Mouse (Mus musculus) c-Kit-positive CD71-negative TER-119-negative erythroid progenitor cells, embryonic 14.5 days (primary cell): ENCODE results near the gene Dnm1.

Experiments
- DNase-seq: peaks from one replicate; pipeline ENCODE4 v3.0.0-alpha.2; 2013; ENCODE audit warnings: low read depth

Gene Dnm1

GRCm38 (mm10) chr2:32339912-32340642 lies 13.1 kb downstream of the Dnm1 start:
- DNase-seq = no peak

GRCm38 (mm10) chr2:32335888-32336287 lies 17.2 kb downstream of the Dnm1 start:
- DNase-seq = no peak

GRCm38 (mm10) chr2:32332159-32332558 lies 21.0 kb downstream of the Dnm1 start:
- DNase-seq = no peak

GRCm38 (mm10) chr2:32329531-32329930 lies 23.6 kb downstream of the Dnm1 start:
- no peak for DNase-seq

- no peak for DNase-seq
Observed at GRCm38 (mm10) chr2:32328911-32329460, 24.2 kb downstream of the Dnm1 start.

GRCm38 (mm10) chr2:32327200-32327599 lies 25.9 kb downstream of the Dnm1 start:
- no peak for DNase-seq

- no peak for DNase-seq
Observed at GRCm38 (mm10) chr2:32325342-32325741, 27.8 kb downstream of the Dnm1 start.

GRCm38 (mm10) chr2:32324322-32324721 lies 28.8 kb downstream of the Dnm1 start:
- no peak for DNase-seq

GRCm38 (mm10) chr2:32322754-32323741 lies 30.1 kb downstream of the Dnm1 start:
- no peak for DNase-seq

GRCm38 (mm10) chr2:32321591-32322298 lies 31.4 kb downstream of the Dnm1 start:
- DNase-seq = no peak

- no peak for DNase-seq
Observed at GRCm38 (mm10) chr2:32320721-32321120, 32.4 kb downstream of the Dnm1 start.

- no peak for DNase-seq
Observed at GRCm38 (mm10) chr2:32319586-32320580, 33.3 kb downstream of the Dnm1 start.

- no peak for DNase-seq
Observed at GRCm38 (mm10) chr2:32318709-32319585, 34.2 kb downstream of the Dnm1 start.

GRCm38 (mm10) chr2:32317791-32318417 lies 35.2 kb downstream of the Dnm1 start:
- no peak for DNase-seq

- DNase-seq = no peak
Observed at GRCm38 (mm10) chr2:32316887-32317656, 36.1 kb downstream of the Dnm1 start.

- no peak for DNase-seq
Observed at GRCm38 (mm10) chr2:32315751-32316150, 37.4 kb downstream of the Dnm1 start.

- no peak for DNase-seq
Observed at GRCm38 (mm10) chr2:32314831-32315230, 38.3 kb downstream of the Dnm1 start.

GRCm38 (mm10) chr2:32312318-32312964 lies 40.7 kb downstream of the Dnm1 start:
- DNase-seq = peak; percentile 72
